Mouse (Mus musculus) bone marrow macrophage, adult 2 months (primary cell): Measurements from ENCODE around the gene Mdh1b.

Source experiments
- CTCF ChIP-seq: IDR thresholded peaks from 2 replicates; pipeline ENCODE4 v1.5.1; 2012; ENCODE audit warnings: low read depth, mild to moderate bottlenecking, low read length, moderate library complexity
- POLR2A ChIP-seq: IDR thresholded peaks from 2 replicates; pipeline ENCODE4 v1.6.1; 2012; ENCODE audit warnings: mild to moderate bottlenecking, low read depth, low read length, borderline replicate concordance

- TF ChIP-seq CTCF (no peak), POLR2A (no peak)
Observed at GRCm38 (mm10) chr1:63764395-63764794, 34.3 kb upstream of the Mdh1b start.
